Mouse (Mus musculus) heart, embryonic 11.5 days (tissue): ENCODE results near the gene Abca7. TPM values are rescaled to one million over a fixed set of nuclear protein-coding genes. Genes with fewer than 3 reads are reported as not detected.

Source experiments
- ATAC-seq: fragments of 200-750 bp; cut with Nextera tagmentation; replicated peaks from 2 replicates; pipeline ENCODE4 v1.8.0; 2017; ENCODE audit warnings: moderate library complexity; ENCODE audit not compliant: insufficient number of reproducible peaks, low FRiP score, low TSS enrichment
- H3K27ac ChIP-seq: fragments of 300-500 bp; sonication (generic); 2 replicates; pipeline ENCODE4 v1.5.1; 2014; ENCODE audit warnings: mild to moderate bottlenecking, low read depth, low read length
- H3K27me3 ChIP-seq: fragments of 300-500 bp; sonication (generic); 2 replicates; pipeline ENCODE4 v1.6.1; 2014; ENCODE audit warnings: mild to moderate bottlenecking, low read length, mixed read lengths; ENCODE audit not compliant: control insufficient read depth, insufficient read depth
- H3K36me3 ChIP-seq: fragments of 300-500 bp; sonication (generic); 2 replicates; pipeline ENCODE4 v1.6.1; 2014; ENCODE audit warnings: mild to moderate bottlenecking, low read length, moderate library complexity, mixed read lengths; ENCODE audit not compliant: control insufficient read depth, insufficient read depth
- H3K4me1 ChIP-seq: fragments of 300-500 bp; sonication (generic); 2 replicates; pipeline ENCODE4 v1.6.1; 2014; ENCODE audit warnings: low read length; ENCODE audit not compliant: control insufficient read depth, insufficient read depth
- H3K4me2 ChIP-seq: fragments of 300-500 bp; sonication (generic); 2 replicates; pipeline ENCODE4 v1.6.1; 2014; ENCODE audit warnings: mild to moderate bottlenecking, moderate library complexity
- H3K4me3 ChIP-seq: fragments of 300-500 bp; sonication (generic); 2 replicates; pipeline ENCODE4 v1.5.1; 2014; ENCODE audit warnings: low read depth, low read length
- H3K9ac ChIP-seq: fragments of 300-500 bp; sonication (generic); 2 replicates; pipeline ENCODE4 v1.6.1; 2014; ENCODE audit warnings: mild to moderate bottlenecking, low read depth, low read length, moderate library complexity
- H3K9me3 ChIP-seq: fragments of 300-500 bp; sonication (generic); replicated peaks from 2 replicates; pipeline ENCODE4 v1.6.1; 2016; ENCODE audit warnings: low read length; ENCODE audit not compliant: control insufficient read depth
- WGBS: fragments of 180-500 bp; shearing (Covaris S2); extraction: QIAGEN DNeasy Blood & Tissue Kit; methylation state at CpG from one replicate; pipeline ENCODE4 v1.1.7; 2014; ENCODE audit not compliant: insufficient replicate concordance; 5-methylcytosine and 5-hydroxymethylcytosine counted together
- polyA plus RNA-seq: library from polyadenylated mRNA; unstranded; fragments of >200 nt; fragmentation: Nextera tagmentation; extraction: Ambion mirVana; gene quantifications from 2 replicates; pipeline ENCODE4 v1.2.1, GENCODE M21; 2014

The Abca7 gene
- polyA plus RNA-seq, 1 experiment from 2014 or later: 2.1 TPM

GRCm38 (mm10) chr10:79994397-79995115 is 1.7 kb upstream of the Abca7 start:
- no peak overlapping the region for H3K4me2 ChIP-seq

GRCm38 (mm10) chr10:79995636-79996035 is 658 bp upstream of the Abca7 start:
- ATAC-seq: no peak
- H3K4me1 ChIP-seq: peaks cover 10% of the 10 kb centered on the region
- WGBS: 74% methylated on average over 1 of the region's 1 CpGs
- H3K4me2 ChIP-seq: no peak overlapping the region
- no peak overlapping the region for H3K4me3 ChIP-seq
- H3K9me3 ChIP-seq: no peaks in the 10 kb centered on the region
- H3K9ac ChIP-seq: no peak overlapping the region
- H3K27ac ChIP-seq: peak overlapping the region; percentile 29; the same call in 1 of the 2 replicates
- 0 out of 2 replicates have a peak, but pooled peaks cover 4% of the 10 kb centered on the region for H3K27me3 ChIP-seq
- peaks cover 41% of the 10 kb centered on the region for H3K36me3 ChIP-seq

More at GRCm38 (mm10) chr10:79994397-79995115, 1.7 kb upstream of the Abca7 start:
- ATAC-seq: no peak
- peaks cover 41% of the 10 kb centered on the region for H3K36me3 ChIP-seq
- H3K4me3 ChIP-seq: no peak overlapping the region
- peaks cover 14% of the 10 kb centered on the region for H3K4me1 ChIP-seq
- no peak overlapping the region for H3K9ac ChIP-seq
- no peaks in the 10 kb centered on the region for H3K9me3 ChIP-seq
- 0 out of 2 replicates have a peak, but pooled peaks cover 4% of the 10 kb centered on the region for H3K27me3 ChIP-seq
- WGBS: 88% methylated on average over 16 of the region's 16 CpGs
- peak overlapping the region; percentile 24; the same call in 1 of the 2 replicates for H3K27ac ChIP-seq

GRCm38 (mm10) chr10:79997034-79997760 is 903 bp downstream of the Abca7 start:
- whole genome bisulfite sequencing: under 1% methylated on average over 35 of the region's 35 CpGs
- peak overlapping the region; percentile 69; the same call in 1 of the 2 replicates for H3K27ac ChIP-seq

GRCm38 (mm10) chr10:79997819-79998218 is 1.5 kb downstream of the Abca7 start:
- no peaks in the 10 kb centered on the region for H3K9me3 ChIP-seq
- peaks cover 22% of the 10 kb centered on the region for H3K36me3 ChIP-seq
- H3K4me1 ChIP-seq: peaks cover 14% of the 10 kb centered on the region
- peak overlapping the region; percentile 65 for H3K4me2 ChIP-seq
- H3K27ac ChIP-seq: no peak overlapping the region
- H3K4me3 ChIP-seq: peak overlapping the region; percentile 56
- peak overlapping the region; percentile 18 for H3K9ac ChIP-seq
- H3K27me3 ChIP-seq: peaks cover 20% of the 10 kb centered on the region
- no peak for ATAC-seq
- 6% methylated on average over 15 of the region's 15 CpGs for WGBS

More at GRCm38 (mm10) chr10:79997034-79997760, 903 bp downstream of the Abca7 start:
- H3K9me3 ChIP-seq: no peaks in the 10 kb centered on the region
- peaks cover 14% of the 10 kb centered on the region for H3K27me3 ChIP-seq
- H3K36me3 ChIP-seq: peaks cover 27% of the 10 kb centered on the region
- H3K4me3 ChIP-seq: peak overlapping the region; percentile 56
- H3K4me2 ChIP-seq: peak overlapping the region; percentile 65
- ATAC-seq: no peak; the same call in 1 of the 2 replicates
- peak overlapping the region; percentile 70 for H3K9ac ChIP-seq
- H3K4me1 ChIP-seq: peaks cover 10% of the 10 kb centered on the region

- Histone ChIP-seq H3K4me3 (no peak overlapping the region), H3K9ac (no peak overlapping the region), H3K27ac (no peak overlapping the region), H3K36me3 (no peaks in the 10 kb centered on the region), H3K4me2 (no peak overlapping the region), H3K4me1 (peaks cover 25% of the 10 kb centered on the region), H3K27me3 (peaks cover 26% of the 10 kb centered on the region), H3K9me3 (no peaks in the 10 kb centered on the region)
- ATAC-seq: no peak
- WGBS: 77% methylated on average over 9 of the region's 9 CpGs
Measured at GRCm38 (mm10) chr10:80001945-80002344, 5.7 kb downstream of the Abca7 start.

GRCm38 (mm10) chr10:80002829-80003228 is 6.5 kb downstream of the Abca7 start:
- Histone ChIP-seq H3K4me2 (peak overlapping the region; percentile 31; the same call in 1 of the 2 replicates), H3K27me3 (peaks cover 26% of the 10 kb centered on the region), H3K4me3 (no peak overlapping the region), H3K9ac (peak overlapping the region; percentile 50), H3K4me1 (peaks cover 20% of the 10 kb centered on the region), H3K9me3 (no peaks in the 10 kb centered on the region), H3K27ac (no peak overlapping the region), H3K36me3 (no peaks in the 10 kb centered on the region)
- 22% methylated on average over 21 of the region's 21 CpGs for WGBS
- ATAC-seq: no peak

- H3K4me2 ChIP-seq: peak overlapping the region; percentile 31; the same call in 1 of the 2 replicates
- H3K4me3 ChIP-seq: no peak overlapping the region
- peak overlapping the region; percentile 50 for H3K9ac ChIP-seq
- H3K27me3 ChIP-seq: peaks cover 26% of the 10 kb centered on the region
- ATAC-seq: 0 out of 2 replicates have a peak, but pooled peaks have one; percentile 8
- H3K4me1 ChIP-seq: peaks cover 15% of the 10 kb centered on the region
- no peaks in the 10 kb centered on the region for H3K36me3 ChIP-seq
- H3K27ac ChIP-seq: peak overlapping the region; percentile 25; the same call in 1 of the 2 replicates
- no peaks in the 10 kb centered on the region for H3K9me3 ChIP-seq
- WGBS: 43% methylated on average over 9 of the region's 9 CpGs
Measured at GRCm38 (mm10) chr10:80003374-80004232, 7.3 kb downstream of the Abca7 start.

- no peak overlapping the region for H3K9ac ChIP-seq
- ATAC-seq: no peak
- peaks cover 24% of the 10 kb centered on the region for H3K27me3 ChIP-seq
Measured at GRCm38 (mm10) chr10:80004233-80004705, 8.0 kb downstream of the Abca7 start.

More at GRCm38 (mm10) chr10:80004233-80004705, 8.0 kb downstream of the Abca7 start:
- Histone ChIP-seq H3K9me3 (no peaks in the 10 kb centered on the region), H3K4me2 (no peak overlapping the region), H3K36me3 (peaks cover 2% of the 10 kb centered on the region; the same call in 1 of the 2 replicates), H3K4me3 (no peak overlapping the region), H3K27ac (0 out of 2 replicates have a peak overlapping the region, but pooled peaks have one; percentile 16), H3K4me1 (peaks cover 15% of the 10 kb centered on the region)
- WGBS: 86% methylated on average over 8 of the region's 8 CpGs
